Mouse (Mus musculus) G1E-ER4 (cell line): ENCODE measurements around the gene Dock4. TPM values are rescaled to one million over a fixed set of nuclear protein-coding genes. Genes with fewer than 3 reads are reported as not detected.

Experiments
- GATA1 ChIP-seq: IDR thresholded peaks from one replicate; pipeline ENCODE4 v1.8.0; 2012; ENCODE audit warnings: low read length, inconsistent platforms
- polyA plus RNA-seq: library from polyadenylated mRNA; stranded (reverse); fragments of >175 nt; gene quantifications from 2 replicates; pipeline ENCODE4 v1.2.3, GENCODE M21; 2012

Gene Dock4
- polyA plus RNA-seq, 1 experiment, result 0.02 TPM

- no peak for TF ChIP-seq GATA1
Observed at GRCm38 (mm10) chr12:40535655-40536618, 90.2 kb downstream of the Dock4 start.

DNA sequence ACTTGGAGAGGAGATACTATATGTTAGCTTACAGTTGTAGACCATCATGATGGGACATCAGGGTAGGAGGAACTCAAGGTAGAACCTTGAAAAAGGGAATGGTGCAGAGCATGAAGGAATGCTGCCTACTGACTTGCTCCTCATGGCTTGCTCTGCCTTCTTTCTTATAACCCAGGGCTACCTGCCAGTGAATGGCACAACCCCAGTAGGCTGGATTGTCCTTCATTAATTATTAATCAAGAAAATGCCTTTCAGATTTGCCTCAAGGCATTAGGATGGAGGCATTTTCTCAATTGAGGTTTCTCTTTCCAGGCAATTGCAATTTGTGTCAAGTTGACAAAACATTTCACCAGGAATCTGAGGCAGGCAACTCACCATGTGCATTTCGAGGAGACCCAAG is 92.1 kb downstream of the Dock4 start:
- TF ChIP-seq GATA1, result no peak

GRCm38 (mm10) chr12:40538318-40538717 is 92.6 kb downstream of the Dock4 start:
- TF ChIP-seq GATA1, result no peak

DNA sequence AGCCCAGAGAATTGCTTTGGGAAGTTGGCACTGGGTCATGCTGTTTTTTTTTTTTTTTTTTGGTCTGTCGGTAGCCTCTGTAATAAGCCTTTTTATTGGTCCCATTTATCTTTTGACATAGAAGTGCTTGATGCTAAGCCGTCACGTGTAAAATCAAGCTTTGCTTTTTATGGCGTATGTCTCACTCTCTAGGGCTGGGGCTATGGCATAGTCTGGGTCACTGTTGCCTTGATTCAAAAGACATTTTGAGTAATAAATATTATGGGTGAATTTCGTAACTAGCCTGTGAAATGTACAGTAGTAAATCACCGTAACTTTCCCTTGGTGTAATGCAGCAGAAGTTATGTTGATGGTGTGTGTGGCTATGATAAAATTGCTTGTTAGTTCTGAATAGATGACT is 93.0 kb downstream of the Dock4 start:
- TF ChIP-seq GATA1, result no peak

- no peak for TF ChIP-seq GATA1
Observed at GRCm38 (mm10) chr12:40544273-40544672, 98.5 kb downstream of the Dock4 start.

GRCm38 (mm10) chr12:40546827-40547226 is 101.1 kb downstream of the Dock4 start:
- no peak for TF ChIP-seq GATA1

GRCm38 (mm10) chr12:40551317-40551716 is 105.6 kb downstream of the Dock4 start:
- TF ChIP-seq GATA1, result no peak

- no peak for TF ChIP-seq GATA1
Observed at GRCm38 (mm10) chr12:40552201-40552600, 106.4 kb downstream of the Dock4 start.

DNA sequence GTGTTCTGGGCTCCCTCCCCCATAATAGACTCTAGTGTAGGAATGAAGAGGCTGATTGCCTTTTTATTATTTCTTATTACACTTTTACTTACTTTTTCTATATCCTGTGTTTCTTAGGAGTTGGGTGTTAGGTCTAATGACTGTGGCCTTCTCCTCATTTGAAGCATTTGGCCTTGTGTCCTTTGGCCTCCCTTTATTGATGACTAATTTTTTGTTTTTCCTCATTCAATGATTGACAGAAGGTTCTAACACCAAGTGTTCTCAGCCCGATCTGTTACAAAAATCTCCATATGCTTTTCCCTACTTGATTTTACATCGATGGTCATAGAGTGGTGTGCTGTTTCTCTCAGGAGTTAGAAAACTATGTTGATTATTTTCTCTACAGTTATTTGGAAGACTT is 108.2 kb downstream of the Dock4 start:
- TF ChIP-seq GATA1, result no peak

GRCm38 (mm10) chr12:40554941-40555511 is 109.3 kb downstream of the Dock4 start:
- TF ChIP-seq GATA1, result no peak

GRCm38 (mm10) chr12:40558600-40558999 is 112.8 kb downstream of the Dock4 start:
- TF ChIP-seq GATA1, result no peak

- TF ChIP-seq GATA1, result no peak
Observed at GRCm38 (mm10) chr12:40559103-40559502, 113.4 kb downstream of the Dock4 start.

- no peak for TF ChIP-seq GATA1
Observed at GRCm38 (mm10) chr12:40563703-40564102, 118.0 kb downstream of the Dock4 start.

GRCm38 (mm10) chr12:40564261-40564660 is 118.5 kb downstream of the Dock4 start:
- TF ChIP-seq GATA1, result no peak

DNA sequence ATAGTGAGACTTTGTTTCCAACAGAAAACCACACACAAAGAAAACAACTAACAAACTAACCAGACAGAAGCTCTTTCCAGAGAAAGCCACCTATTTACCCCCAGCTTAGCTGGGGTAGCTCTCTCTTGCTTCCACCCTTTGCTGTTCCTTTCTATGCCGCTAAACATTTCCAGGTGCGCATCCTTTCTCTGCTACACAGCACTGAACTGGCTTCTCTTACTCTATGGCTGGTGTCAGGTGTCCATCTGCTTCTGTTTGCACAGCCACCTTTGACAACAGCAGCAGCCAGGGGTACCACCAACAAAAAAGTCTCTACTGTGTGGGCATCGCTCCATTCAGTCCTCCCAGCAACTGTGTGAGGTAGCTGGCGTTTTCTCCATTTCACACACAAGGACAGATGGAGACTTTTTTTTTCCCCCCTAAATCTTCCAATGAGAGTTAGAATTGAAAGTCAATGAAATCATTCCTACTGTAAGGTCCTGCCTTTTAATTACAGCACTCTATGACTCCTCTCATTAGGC is 122.7 kb downstream of the Dock4 start:
- no peak for TF ChIP-seq GATA1
